Mouse (Mus musculus): ENCODE results near the gene Chchd5. TPM values are rescaled to one million over a fixed set of nuclear protein-coding genes. Genes with fewer than 3 reads are reported as not detected.

The Chchd5 gene
- 10 to 100 TPM; 10.4 to 15.9 (median 11.9) TPM for total RNA-seq (2022)

- DNase-seq (ENCODE audit: low spot score), result peak; percentile 95
These were observed at the start of gene Chchd5 for GRCm38 (mm10) chr2:129129412-129129929. Chchd5 (plus strand) TSS chr2:129129700.

DNA sequence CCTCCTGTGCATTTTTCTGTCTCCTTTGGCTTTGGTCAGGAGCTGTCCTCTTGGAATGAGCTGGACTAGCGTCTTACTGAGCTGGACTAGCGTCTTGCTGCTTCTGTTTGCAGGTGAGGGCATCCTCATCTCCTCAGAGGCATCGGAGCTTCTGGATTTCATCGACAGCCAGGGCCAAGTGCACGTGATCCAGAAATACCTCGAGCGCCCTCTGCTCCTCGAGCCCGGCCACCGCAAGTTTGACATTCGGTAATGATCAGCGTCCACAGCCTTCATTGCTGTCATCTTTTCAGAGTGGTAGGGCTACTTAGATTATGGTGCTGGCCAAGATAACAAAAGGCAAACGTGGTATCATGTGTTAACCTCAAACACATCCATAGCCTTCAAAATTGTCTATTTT lies 48.4 kb upstream of the Chchd5 start:
- DNase-seq (ENCODE audit: low spot score), result no peak

DNA sequence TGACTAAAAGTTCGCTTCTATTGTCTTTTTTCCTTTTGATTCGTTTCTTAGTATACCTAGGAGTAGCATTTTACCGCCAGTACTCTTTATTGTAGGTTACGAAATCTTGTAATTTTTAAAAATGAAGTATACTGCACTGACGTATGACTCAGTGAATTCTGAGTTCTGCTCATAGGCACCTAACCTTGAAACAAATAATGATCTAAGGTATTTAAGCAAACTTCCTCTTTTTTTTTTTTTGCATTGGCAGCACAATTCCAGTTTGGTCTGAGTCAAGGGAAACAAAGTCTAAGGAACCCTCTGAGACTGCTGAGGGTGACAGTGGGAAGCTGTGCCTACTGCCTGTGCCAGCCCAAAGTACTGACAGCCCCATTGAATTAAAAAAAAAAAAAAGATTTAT lies 46.0 kb upstream of the Chchd5 start:
- no peak for DNase-seq (ENCODE audit: low spot score)

GRCm38 (mm10) chr2:129084959-129085358 lies 44.5 kb upstream of the Chchd5 start:
- no peak for DNase-seq (ENCODE audit: low spot score)

DNA sequence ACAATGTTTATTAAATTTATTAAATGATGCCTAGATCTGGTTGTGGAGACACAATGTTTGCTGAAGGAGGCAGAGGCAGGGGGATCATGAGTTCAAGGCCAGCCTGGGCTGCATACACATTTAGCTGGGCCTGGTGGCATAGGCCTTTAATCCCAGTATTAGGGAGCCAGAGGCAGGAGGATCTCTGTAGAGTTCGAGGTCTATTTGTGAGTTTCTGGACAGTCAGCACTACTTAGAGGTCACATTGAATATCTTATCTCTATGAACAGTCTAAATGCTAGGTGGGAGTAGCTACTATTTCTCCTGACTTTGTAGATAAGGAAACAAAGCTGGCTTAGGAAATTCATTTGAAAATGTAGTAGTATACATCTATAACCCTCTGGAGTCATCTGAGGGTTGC lies 42.0 kb upstream of the Chchd5 start:
- DNase-seq (ENCODE audit: low spot score), result no peak

- DNase-seq (ENCODE audit: low spot score), result no peak
These were observed 39.1 kb upstream of the Chchd5 start for GRCm38 (mm10) chr2:129090370-129090769.

GRCm38 (mm10) chr2:129092810-129093209 lies 36.7 kb upstream of the Chchd5 start:
- no peak for DNase-seq (ENCODE audit: low spot score)

DNA sequence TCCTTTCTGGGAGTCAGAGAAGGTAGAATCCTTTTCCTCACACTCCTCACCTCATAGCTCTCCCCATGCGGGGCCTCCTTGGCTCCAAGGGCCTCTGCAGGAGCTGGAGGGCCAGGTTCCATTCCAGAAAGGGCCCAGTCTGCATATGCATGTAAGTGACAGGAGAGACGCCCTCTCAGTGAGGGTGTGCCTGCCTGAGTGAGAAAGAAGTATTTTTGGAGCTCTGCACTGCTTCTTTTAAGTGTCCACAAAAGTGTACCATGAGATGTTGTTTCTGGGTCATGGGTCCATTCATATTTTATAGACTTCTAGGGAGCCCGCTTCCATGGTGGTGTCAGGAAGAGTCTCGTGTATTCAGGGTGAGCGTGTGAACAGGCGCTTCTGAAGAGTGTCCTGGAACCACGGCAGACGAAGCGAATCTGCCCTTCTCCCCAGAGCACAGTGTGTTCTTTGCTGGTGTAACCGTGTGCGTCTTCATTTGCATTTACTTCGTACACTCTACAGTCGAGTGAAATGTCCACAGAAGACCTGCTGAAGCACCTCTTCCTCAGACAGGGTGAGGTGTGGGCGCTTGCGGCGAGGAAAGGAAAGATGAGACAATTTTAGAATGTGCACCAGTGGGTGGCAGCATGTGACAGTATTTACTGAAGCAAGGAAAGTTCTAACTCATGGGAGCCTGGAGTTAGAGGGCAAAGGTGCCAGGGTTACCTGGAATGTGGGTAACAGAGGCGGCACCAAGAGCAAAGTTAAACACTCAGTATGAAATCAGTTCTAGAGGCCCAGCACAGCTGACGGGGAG lies 35.4 kb upstream of the Chchd5 start:
- DNase-seq (ENCODE audit: low spot score), result no peak

DNA sequence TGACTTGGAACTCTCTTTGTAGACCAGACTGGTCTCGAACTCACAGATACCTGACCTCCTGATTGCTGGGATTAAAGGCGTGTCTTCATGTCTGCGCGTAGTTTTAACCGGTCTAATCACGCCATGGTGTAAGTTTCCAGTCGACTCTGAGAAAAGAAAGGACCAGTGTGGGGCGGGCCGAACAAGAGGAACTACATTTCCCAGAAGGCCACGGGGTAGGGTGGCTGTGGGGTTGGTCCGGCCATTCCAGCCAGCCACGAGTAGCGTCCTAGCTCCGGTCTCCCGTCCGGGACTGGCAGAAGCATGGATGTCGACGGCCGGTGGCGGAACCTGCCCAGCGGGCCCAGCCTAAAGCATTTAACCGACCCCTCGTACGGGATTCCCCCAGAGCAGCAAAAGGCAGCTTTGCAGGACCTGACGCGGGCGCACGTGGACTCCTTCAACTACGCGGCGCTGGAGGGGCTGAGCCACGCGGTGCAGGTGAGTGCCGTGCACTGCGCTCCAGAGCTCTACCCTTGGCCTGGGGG lies 28.7 kb upstream of the Chchd5 start, which contains the start of gene Polr1b:
TSS of gene Polr1b (plus strand) at position 212 of the 527 bp plus-strand sequence.
- DNase-seq (ENCODE audit: low spot score), result peak; percentile 96

DNA sequence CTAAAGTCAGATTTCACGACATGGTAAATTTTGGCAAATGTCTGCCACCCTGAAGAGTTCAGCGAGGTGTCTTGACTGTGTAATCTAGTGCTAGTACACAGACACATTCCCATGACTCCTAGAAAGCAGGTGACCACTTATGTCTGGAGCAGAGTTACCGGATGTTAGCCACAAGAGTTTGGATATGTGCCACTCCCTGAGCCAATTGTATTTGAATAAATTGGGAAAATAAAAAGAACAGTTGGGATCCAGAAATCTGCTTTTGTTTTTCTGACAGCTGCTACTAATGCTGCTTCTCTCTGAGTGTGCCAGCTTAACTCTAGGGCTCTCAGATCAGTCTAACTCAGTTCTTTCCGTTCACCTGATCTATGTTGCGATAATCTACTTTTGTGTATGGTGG lies 16.6 kb upstream of the Chchd5 start:
- DNase-seq (ENCODE audit: low spot score), result no peak

GRCm38 (mm10) chr2:129115706-129116367 lies 13.7 kb upstream of the Chchd5 start:
- DNase-seq (ENCODE audit: low spot score), result no peak

- DNase-seq (ENCODE audit: low spot score), result no peak
These were observed 13.1 kb upstream of the Chchd5 start for GRCm38 (mm10) chr2:129116368-129116739.

DNA sequence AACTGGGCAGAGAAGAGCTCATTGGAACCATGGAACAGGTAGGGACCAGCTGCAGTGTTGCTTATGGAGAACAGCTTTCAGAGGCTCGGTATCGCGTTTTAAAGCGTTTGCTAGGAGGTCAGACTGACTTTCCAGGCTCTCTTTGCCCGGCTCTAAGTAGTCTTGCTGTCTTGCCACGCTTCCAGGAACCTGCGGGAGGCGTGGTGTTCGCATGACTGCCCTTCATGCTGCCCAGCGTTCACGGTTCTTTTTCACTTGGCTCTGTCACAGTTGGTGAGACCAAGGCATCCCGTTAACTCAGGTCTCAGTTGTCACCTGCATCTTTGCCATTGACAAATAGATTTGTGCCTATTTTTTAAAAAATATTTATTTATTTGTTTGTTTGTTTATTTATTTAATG lies 11.4 kb upstream of the Chchd5 start:
- DNase-seq (ENCODE audit: low spot score), result no peak

- DNase-seq (ENCODE audit: low spot score), result no peak
These were observed 7.5 kb upstream of the Chchd5 start for GRCm38 (mm10) chr2:129121986-129122385.

DNA sequence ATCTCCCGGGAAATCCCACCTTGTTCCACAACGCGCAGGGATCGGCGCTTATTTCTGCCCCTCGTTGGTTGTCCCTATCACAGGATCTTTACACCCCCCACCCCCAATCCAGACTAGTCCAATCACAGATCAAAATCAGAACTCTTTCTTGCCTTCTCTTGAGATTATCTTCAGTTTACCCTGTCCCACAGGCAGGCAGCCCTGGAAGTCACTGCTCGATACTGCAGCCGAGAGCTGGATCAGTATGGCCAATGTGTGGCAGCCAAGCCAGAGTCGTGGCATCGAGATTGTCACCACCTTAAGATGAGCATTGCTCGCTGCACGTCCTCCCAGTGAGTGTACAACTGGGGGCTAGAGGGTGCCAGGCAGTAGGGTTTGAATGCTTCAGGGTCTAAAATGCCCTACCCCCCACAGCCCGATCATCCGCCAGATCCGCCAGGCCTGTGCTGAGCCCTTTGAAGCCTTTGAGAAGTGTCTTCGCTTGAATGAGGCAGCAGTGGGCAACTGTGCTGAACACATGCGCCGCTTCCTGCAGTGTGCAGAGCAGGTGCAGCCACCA lies 566 bp downstream of the Chchd5 start:
- no peak for DNase-seq (ENCODE audit: low spot score)

DNA sequence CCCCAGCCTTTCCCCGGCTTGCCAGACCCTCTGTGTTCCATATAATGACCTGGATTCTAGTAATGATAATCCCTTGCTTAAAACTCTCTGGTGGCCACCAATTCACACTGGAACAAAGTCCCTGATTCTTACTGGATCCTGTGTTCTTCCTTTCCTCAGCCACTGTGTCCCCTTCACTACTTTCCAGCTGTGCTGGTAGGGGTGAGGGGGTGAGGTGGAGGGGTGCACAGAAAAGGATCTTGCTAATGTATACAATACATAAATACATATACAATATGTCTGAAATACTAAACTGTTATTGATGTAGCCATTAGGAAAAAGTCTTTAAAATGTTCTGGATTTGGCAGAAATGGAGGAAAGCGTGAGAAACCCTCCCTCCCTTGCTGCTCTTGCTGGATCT lies 1.3 kb downstream of the Chchd5 start:
- no peak for DNase-seq (ENCODE audit: low spot score)

DNA sequence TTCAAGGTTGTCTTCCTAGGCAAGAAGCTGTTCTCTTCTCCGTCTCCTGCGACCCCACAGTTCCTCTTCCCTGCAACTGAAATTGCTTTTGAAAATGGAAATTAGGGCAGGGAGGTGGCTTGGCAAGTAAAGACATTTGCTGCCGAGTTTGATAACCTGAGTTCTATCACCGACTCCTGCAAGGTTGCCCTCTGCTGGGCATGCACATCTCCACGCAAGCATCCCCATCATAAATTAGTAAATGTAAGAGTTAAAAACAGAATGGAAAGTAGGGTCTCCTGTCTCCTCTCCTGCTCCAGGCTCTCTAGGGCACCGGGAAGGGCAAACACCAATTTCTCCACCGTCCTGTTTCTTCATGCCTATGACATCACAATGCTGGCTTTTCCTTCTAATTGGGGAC lies 2.7 kb downstream of the Chchd5 start:
- no peak for DNase-seq (ENCODE audit: low spot score)

DNA sequence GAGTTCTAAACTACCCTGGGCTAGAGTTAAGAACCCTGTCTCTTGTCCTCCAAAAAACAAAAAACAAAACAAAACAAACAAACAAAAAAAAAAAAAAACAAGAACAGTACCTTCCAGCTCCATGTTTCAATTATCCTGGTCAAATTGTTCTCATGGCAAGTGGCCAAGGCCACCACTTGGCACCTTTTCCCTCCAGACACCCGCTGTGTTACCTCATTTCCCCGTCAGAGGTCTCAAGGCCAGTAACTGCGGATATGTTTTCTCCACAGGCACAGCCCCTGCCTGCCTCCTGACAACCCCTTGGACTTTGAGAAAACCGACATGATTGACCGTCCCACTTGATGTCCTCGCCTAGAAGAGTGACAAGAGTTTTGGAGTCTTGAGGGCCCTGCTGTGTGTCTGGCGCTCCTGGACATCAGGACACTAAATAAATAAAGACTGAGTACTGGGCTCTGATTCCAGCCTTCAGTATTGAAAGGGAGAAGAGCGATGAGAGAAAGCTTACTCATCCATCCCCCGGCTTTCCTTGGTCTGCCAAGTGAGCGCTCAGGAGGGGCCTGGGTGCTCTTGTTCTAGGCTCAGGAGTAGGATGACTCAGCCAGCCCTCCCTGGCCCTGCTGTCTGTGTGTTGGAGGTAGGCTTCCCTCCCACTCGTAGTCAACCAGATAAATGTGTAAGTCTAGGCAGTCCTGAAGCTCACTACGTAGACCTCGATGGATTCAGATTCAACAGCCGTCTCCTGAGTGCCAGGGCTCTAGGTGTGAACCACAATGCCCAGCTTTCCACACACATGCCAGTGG lies 3.7 kb downstream of the Chchd5 start:
- DNase-seq (ENCODE audit: low spot score), result no peak

DNA sequence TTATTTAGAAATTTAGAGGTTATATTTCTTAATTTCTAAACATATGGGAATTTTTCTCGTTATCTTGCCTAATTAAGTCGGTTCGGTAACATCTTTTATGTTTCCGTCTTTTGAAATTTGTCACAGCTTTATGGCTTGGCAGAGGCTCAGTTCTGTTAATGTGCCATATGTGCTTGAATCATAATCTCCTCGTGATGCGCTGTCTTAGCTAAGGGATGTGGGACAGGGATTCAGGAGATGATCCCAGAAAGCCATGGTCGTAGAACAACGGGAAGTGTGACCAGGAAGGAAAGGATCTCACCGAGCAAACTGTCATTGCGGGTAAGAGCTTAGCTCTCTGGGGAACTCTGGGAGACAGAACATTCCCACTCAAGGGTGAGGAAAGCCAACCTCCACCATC lies 10.4 kb downstream of the Chchd5 start:
- DNase-seq (ENCODE audit: low spot score), result no peak

DNA sequence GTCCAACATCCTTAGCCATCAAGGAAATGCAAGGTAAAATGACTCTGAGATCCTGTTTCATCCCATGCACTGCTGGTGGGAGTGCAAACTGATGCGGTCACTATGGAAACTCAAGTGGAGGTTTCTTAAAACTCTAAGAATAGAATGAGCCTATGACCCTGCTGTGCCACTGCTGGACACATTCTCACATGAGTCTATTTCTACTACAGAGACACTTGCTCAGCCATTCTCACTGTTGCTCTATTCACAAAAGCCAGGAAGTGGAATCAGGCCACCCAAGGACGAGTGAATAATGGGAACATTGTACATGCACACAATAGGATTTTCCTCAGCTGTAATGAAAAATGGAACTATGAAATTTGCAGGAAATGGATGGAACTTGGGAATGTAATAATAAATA lies 19.3 kb downstream of the Chchd5 start:
- no peak for DNase-seq (ENCODE audit: low spot score)

DNA sequence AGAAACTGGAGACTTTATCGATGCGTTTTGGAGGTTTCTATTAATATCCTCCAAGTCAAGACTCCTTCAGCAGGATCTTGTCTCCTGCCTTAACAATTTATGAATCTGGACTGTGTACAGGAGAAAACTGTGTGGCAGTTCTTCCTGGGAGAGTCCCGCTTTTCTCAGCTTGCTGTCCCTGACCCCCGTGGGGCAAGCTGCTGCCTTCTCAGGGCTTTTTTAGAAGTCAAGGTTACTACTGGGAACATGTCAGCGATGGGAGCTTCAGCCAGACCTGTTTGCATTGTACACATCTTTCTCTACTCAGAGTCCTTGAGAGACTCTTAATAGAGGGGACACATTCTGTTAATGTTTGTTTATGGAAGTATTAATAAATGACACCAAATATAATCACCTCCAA lies 20.9 kb downstream of the Chchd5 start:
- no peak for DNase-seq (ENCODE audit: low spot score)

DNA sequence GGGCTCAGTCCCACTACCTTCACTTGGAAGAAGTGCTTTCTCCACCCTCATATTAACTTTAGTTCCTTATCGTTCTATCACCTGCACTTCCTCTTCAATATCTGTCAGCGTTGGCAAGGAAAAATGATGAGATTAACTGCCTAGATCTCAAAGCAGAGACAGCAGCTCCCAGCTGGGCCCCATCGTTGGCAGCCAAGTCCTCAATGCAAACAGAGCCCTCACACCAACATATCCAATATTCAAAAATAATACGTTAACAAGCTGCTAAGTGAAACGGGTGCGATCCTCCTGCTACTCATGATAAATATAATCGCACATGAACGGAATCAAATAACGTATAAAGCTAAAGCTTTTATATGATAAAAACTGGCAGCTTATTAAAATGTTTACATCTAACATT lies 21.6 kb downstream of the Chchd5 start:
- no peak for DNase-seq (ENCODE audit: low spot score)

Measured in heart, adult 8-10 months (tissue).